Mouse (Mus musculus) adrenal gland (tissue): Measurements from ENCODE around the gene Lrrc42.

Source experiments
- intact Hi-C: fragments of 180-260 bp; cut with DNase I; formaldehyde crosslinking; loops from one replicate; pipeline ENCODE4 v1.15.1; 2025

Gene Lrrc42

GRCm38 (mm10) chr4:107203001-107203400 is 50.3 kb downstream of the Lrrc42 start:
- intact Hi-C loops, result no loop called here

GRCm38 (mm10) chr4:107201779-107202178 is 51.6 kb downstream of the Lrrc42 start:
- intact Hi-C loops, result no loop called here

GRCm38 (mm10) chr4:107198072-107198471 is 55.3 kb downstream of the Lrrc42 start:
- intact Hi-C loops, result loop anchor here (10.0 kb wide), 1 partner anchor 147 kb away; no protein-coding TSS in a partner anchor

GRCm38 (mm10) chr4:107196454-107196853 is 56.9 kb downstream of the Lrrc42 start:
- intact Hi-C loops, result loop anchor here (10.0 kb wide), 1 partner anchor 148 kb away; no protein-coding TSS in a partner anchor

- intact Hi-C loops, result loop anchor here (5.0 to 10.0 kb wide), 2 partner anchors 43 to 151 kb away; no protein-coding TSS in a partner anchor
Observed at GRCm38 (mm10) chr4:107193841-107194240, 59.5 kb downstream of the Lrrc42 start.

GRCm38 (mm10) chr4:107185703-107186102 is 67.6 kb downstream of the Lrrc42 start:
- intact Hi-C loops, result no loop called here
